Mouse (Mus musculus): ENCODE measurements around the gene Hoxa1.

- no peak for TF ChIP-seq GATA1 (IDR thresholded peaks at IDR 0.05; ENCODE audit: low read length)
- TF ChIP-seq TAL1 (IDR thresholded peaks at IDR 0.05; ENCODE audit: low read length), result no peak
Measured at GRCm38 (mm10) chr6:52150401-52150966, 7.6 kb downstream of the Hoxa1 start.

Measured in erythroblast, embryonic 14.5 days (primary cell).